Mouse (Mus musculus): Measurements from ENCODE around the gene Gm43064. TPM values are rescaled to one million over a fixed set of nuclear protein-coding genes. Genes with fewer than 3 reads are reported as not detected.

The Gm43064 gene
- polyA plus RNA-seq, 1 experiment: 1.2 TPM

DNA sequence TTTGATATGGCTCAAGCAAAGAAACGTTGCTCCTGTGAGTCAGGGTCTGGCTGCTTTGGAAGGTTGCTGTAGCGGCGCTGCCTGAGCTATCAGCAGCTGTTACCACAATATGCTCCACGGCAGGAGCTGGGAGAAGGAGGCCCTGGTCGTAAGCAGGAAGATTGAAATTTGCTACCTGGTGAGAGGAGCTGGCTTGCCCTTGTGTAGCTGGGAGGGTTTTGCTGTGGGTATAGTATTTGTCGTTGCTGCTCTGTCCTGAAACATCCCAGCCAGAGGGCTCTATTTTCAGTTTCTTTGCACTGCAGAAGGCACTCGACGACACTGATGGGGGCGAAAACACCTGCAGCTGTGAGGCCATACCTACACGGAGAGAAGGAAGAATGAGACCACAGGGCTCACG is 31.4 kb upstream of the Gm43064 start:
- Histone ChIP-seq H3K27ac (ENCODE audit: control insufficient read depth, insufficient read depth, low read length) (peak overlapping the region; percentile 99), H3K27me3 (ENCODE audit: control insufficient read depth, insufficient read depth, low read length) (no peaks in the 10 kb centered on the region), H3K36me3 (ENCODE audit: control insufficient read depth, insufficient read depth, low read length) (peaks cover 13% of the 10 kb centered on the region), H3K4me1 (replicated peaks; ENCODE audit: control insufficient read depth, insufficient read depth, low read length) (peaks cover 39% of the 10 kb centered on the region), H3K4me3 (ENCODE audit: control insufficient read depth, insufficient read depth, low read length) (peak overlapping the region; percentile 47)
- TF ChIP-seq POLR2A (IDR thresholded peaks at IDR 0.05; ENCODE audit: control insufficient read depth, extremely low read depth, insufficient read depth, low read length, poor library complexity): 0 out of 2 replicates have a peak, but pooled peaks have one; percentile 18
- TF ChIP-seq CTCF (IDR thresholded peaks at IDR 0.05; ENCODE audit: borderline replicate concordance, control insufficient read depth, extremely low read depth, insufficient read depth, low read length, poor library complexity): no peak
- DNase-seq: peak; percentile 65
- 7% methylated on average over 11 of the region's 11 CpGs for WGBS

GRCm38 (mm10) chr3:103778660-103779059 is 30.7 kb upstream of the Gm43064 start:
- peak overlapping the region; percentile 99 for H3K27ac ChIP-seq (ENCODE audit: control insufficient read depth, insufficient read depth, low read length)
- no peak overlapping the region for H3K4me3 ChIP-seq (ENCODE audit: control insufficient read depth, insufficient read depth, low read length)
- no peaks in the 10 kb centered on the region for H3K27me3 ChIP-seq (ENCODE audit: control insufficient read depth, insufficient read depth, low read length)
- H3K36me3 ChIP-seq (ENCODE audit: control insufficient read depth, insufficient read depth, low read length): peaks cover 13% of the 10 kb centered on the region
- TF ChIP-seq CTCF (IDR thresholded peaks at IDR 0.05; ENCODE audit: borderline replicate concordance, control insufficient read depth, extremely low read depth, insufficient read depth, low read length, poor library complexity) (no peak), POLR2A (IDR thresholded peaks at IDR 0.05; ENCODE audit: control insufficient read depth, extremely low read depth, insufficient read depth, low read length, poor library complexity) (no peak)
- peaks cover 38% of the 10 kb centered on the region for H3K4me1 ChIP-seq (replicated peaks; ENCODE audit: control insufficient read depth, insufficient read depth, low read length)
- WGBS: 38% methylated on average over 6 of the region's 6 CpGs
- DNase-seq: no peak

DNA sequence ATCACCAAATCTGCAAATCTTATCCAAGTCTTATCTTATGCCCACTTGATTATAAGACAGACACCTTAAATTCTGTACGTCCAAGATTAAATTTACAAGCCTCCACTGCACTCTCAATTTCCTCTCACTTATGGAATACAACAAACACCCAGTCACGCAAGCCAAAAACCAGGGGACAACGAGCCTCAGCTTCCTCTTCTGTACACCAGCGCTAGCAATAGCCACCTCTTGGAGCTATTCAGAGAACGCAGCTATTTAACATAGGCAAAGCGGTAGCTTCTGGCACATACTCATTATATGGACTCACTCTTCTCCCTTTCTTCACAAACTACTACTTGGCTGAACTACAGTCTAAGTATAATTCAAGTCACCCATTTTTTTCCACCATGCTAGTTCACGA is 30.2 kb upstream of the Gm43064 start:
- DNase-seq: no peak
- TF ChIP-seq CTCF (IDR thresholded peaks at IDR 0.05; ENCODE audit: borderline replicate concordance, control insufficient read depth, extremely low read depth, insufficient read depth, low read length, poor library complexity): no peak
- TF ChIP-seq POLR2A (IDR thresholded peaks at IDR 0.05; ENCODE audit: control insufficient read depth, extremely low read depth, insufficient read depth, low read length, poor library complexity): no peak
- Histone ChIP-seq H3K4me1 (replicated peaks; ENCODE audit: control insufficient read depth, insufficient read depth, low read length) (peaks cover 39% of the 10 kb centered on the region), H3K36me3 (ENCODE audit: control insufficient read depth, insufficient read depth, low read length) (peaks cover 13% of the 10 kb centered on the region), H3K27ac (ENCODE audit: control insufficient read depth, insufficient read depth, low read length) (peak overlapping the region; percentile 31; the same call in 1 of the 2 replicates), H3K4me3 (ENCODE audit: control insufficient read depth, insufficient read depth, low read length) (no peak overlapping the region), H3K27me3 (ENCODE audit: control insufficient read depth, insufficient read depth, low read length) (no peaks in the 10 kb centered on the region)
- WGBS: 31% methylated on average over 7 of the region's 7 CpGs

GRCm38 (mm10) chr3:103780271-103780670 is 29.1 kb upstream of the Gm43064 start:
- no peaks in the 10 kb centered on the region for H3K27me3 ChIP-seq (ENCODE audit: control insufficient read depth, insufficient read depth, low read length)
- peaks cover 44% of the 10 kb centered on the region for H3K4me1 ChIP-seq (replicated peaks; ENCODE audit: control insufficient read depth, insufficient read depth, low read length)
- no peak overlapping the region for H3K4me3 ChIP-seq (ENCODE audit: control insufficient read depth, insufficient read depth, low read length)
- H3K36me3 ChIP-seq (ENCODE audit: control insufficient read depth, insufficient read depth, low read length): peaks cover 13% of the 10 kb centered on the region
- peak overlapping the region; percentile 70 for H3K27ac ChIP-seq (ENCODE audit: control insufficient read depth, insufficient read depth, low read length)
- TF ChIP-seq CTCF (IDR thresholded peaks at IDR 0.05; ENCODE audit: borderline replicate concordance, control insufficient read depth, extremely low read depth, insufficient read depth, low read length, poor library complexity) (no peak), POLR2A (IDR thresholded peaks at IDR 0.05; ENCODE audit: control insufficient read depth, extremely low read depth, insufficient read depth, low read length, poor library complexity) (no peak)
- no peak for DNase-seq
- WGBS: 64% methylated on average over 3 of the region's 3 CpGs

DNA sequence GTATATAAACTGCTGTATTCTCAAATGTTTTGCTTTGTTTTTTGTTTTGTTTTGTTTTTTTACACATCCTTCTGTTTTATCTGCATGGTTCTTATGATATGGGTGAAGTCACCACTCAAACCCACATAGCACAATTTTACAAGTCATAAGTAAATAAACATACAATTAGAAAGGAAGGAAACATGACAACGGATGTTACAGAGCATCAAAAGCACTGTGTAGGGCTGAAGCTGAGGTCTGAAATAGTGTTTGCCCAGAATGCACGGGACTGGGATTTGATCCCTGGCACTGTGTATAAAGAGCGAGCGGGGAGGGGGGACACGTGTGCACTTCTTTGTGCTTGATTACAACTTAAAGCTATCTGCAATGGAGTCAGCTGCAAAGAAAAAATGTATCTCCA is 28.6 kb upstream of the Gm43064 start:
- Histone ChIP-seq H3K4me3 (ENCODE audit: control insufficient read depth, insufficient read depth, low read length) (no peak overlapping the region), H3K27ac (ENCODE audit: control insufficient read depth, insufficient read depth, low read length) (peak overlapping the region; percentile 94), H3K36me3 (ENCODE audit: control insufficient read depth, insufficient read depth, low read length) (peaks cover 9% of the 10 kb centered on the region), H3K27me3 (ENCODE audit: control insufficient read depth, insufficient read depth, low read length) (no peaks in the 10 kb centered on the region), H3K4me1 (replicated peaks; ENCODE audit: control insufficient read depth, insufficient read depth, low read length) (peaks cover 44% of the 10 kb centered on the region)
- WGBS: 46% methylated on average over 5 of the region's 5 CpGs
- no peak for DNase-seq
- TF ChIP-seq POLR2A (IDR thresholded peaks at IDR 0.05; ENCODE audit: control insufficient read depth, extremely low read depth, insufficient read depth, low read length, poor library complexity) (no peak), CTCF (IDR thresholded peaks at IDR 0.05; ENCODE audit: borderline replicate concordance, control insufficient read depth, extremely low read depth, insufficient read depth, low read length, poor library complexity) (no peak)

DNA sequence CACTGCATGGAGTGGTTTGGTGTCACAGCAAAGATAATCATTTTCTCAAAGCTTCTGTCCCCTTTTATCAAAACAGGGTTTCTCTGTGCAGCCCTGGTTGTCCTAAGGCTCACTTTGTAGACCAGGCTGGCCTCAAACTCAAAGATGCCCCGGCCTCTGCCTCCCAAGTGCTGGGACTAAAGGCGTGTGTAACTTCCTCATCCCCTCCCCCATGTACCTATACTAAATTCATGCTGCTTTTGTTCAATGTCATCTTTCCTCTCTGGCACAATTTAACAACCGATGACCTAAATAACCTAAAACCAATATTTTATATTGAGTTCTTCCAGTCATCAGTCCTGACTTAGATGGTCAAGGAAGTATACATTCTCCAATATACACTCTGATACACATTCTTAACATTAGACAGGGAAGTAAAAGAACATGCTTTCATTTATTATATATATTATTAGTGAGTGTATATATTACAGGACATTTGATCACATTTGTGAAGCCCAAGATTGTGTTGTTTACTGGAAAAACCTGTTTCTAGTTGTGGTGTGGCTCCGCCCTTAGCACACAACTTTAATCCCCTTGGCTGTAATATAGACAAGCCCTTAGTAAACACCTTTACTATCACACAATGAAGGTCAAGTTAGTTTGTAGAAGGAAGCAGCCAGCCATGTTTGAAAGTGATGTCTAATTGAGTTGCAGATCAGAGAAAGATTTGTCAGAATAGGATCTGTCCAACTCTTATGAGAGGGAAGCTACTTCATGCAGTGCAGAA is 26.3 kb upstream of the Gm43064 start:
- Histone ChIP-seq H3K36me3 (ENCODE audit: control insufficient read depth, insufficient read depth, low read length) (no peaks in the 10 kb centered on the region), H3K27me3 (ENCODE audit: control insufficient read depth, insufficient read depth, low read length) (no peaks in the 10 kb centered on the region), H3K4me3 (ENCODE audit: control insufficient read depth, insufficient read depth, low read length) (no peak overlapping the region), H3K4me1 (replicated peaks; ENCODE audit: control insufficient read depth, insufficient read depth, low read length) (peaks cover 33% of the 10 kb centered on the region), H3K27ac (ENCODE audit: control insufficient read depth, insufficient read depth, low read length) (peak overlapping the region; percentile 24)
- no peak for DNase-seq
- TF ChIP-seq CTCF (IDR thresholded peaks at IDR 0.05; ENCODE audit: borderline replicate concordance, control insufficient read depth, extremely low read depth, insufficient read depth, low read length, poor library complexity): no peak
- TF ChIP-seq POLR2A (IDR thresholded peaks at IDR 0.05; ENCODE audit: control insufficient read depth, extremely low read depth, insufficient read depth, low read length, poor library complexity): no peak
- 38% methylated on average over 4 of the region's 4 CpGs for WGBS
